Mouse (Mus musculus): ENCODE measurements around the gene Tmem182. TPM values are rescaled to one million over a fixed set of nuclear protein-coding genes. Genes with fewer than 3 reads are reported as not detected.

Gene Tmem182
- polyA plus RNA-seq (2014; fragmentation: Nextera tagmentation; extraction: Ambion mirVana) = 10.8 and 17.2 TPM in 2 replicates

GRCm38 (mm10) chr1:40805351-40805750 lies at the start of gene Tmem182:
TSS of gene Tmem182 (plus strand) at chr1:40805601.
- H3K27ac ChIP-seq (replicated peaks; ENCODE audit: low read depth, low read length) = no peak within 1 kb of the TSS
- H3K4me1 ChIP-seq (ENCODE audit: control insufficient read depth, insufficient read depth, low read length) = no peaks in the 10 kb centered on the region
- ATAC-seq (ENCODE audit: low read depth) (no peak), DNase-seq (ENCODE audit: low spot score) (peak; percentile 28)
- no peak within 1 kb of the TSS for H3K9ac ChIP-seq (ENCODE audit: low read depth, low read length)
- H3K27me3 ChIP-seq (replicated peaks; ENCODE audit: control insufficient read depth, insufficient read depth, low read length) = no peaks in the 10 kb centered on the region
- H3K4me2 ChIP-seq (ENCODE audit: low read depth, low read length) = no peak within 1 kb of the TSS
- WGBS = 66% methylated on average over 9 of the region's 9 CpGs
- H3K36me3 ChIP-seq (ENCODE audit: control insufficient read depth, insufficient read depth, low read length) = no peaks in the 10 kb centered on the region
- H3K4me3 ChIP-seq (ENCODE audit: low read depth, low read length) = no peak within 1 kb of the TSS
- H3K9me3 ChIP-seq (ENCODE audit: control insufficient read depth, low read length) = no peaks in the 10 kb centered on the region

GRCm38 (mm10) chr1:40759751-40760445 lies 45.5 kb upstream of the Tmem182 start:
- 79% methylated on average over 6 of the region's 6 CpGs for WGBS

DNA sequence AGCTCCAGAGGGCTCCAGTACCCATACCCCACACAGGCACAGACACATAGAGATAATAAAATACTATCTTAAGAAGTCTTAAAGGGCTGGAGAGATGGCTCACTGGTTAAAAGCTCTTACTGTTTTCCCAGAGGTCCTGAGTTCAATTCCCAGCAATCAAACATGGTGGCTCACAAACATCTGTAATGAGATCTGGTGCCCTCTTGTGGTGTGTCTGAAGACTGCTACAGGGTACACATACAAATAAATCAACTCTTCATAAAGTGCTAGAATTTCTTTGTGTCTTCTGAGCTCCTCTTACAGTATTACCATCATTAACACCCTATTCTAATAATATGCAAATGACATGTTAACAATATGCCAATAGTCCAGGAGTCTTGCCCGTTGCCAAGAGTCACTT lies 41.4 kb upstream of the Tmem182 start:
- Histone ChIP-seq H3K27ac (replicated peaks; ENCODE audit: low read depth, low read length) (no peak overlapping the region), H3K36me3 (ENCODE audit: control insufficient read depth, insufficient read depth, low read length) (no peaks in the 10 kb centered on the region), H3K4me1 (ENCODE audit: control insufficient read depth, insufficient read depth, low read length) (no peaks in the 10 kb centered on the region), H3K9ac (ENCODE audit: low read depth, low read length) (no peak overlapping the region), H3K27me3 (replicated peaks; ENCODE audit: control insufficient read depth, insufficient read depth, low read length) (no peaks in the 10 kb centered on the region), H3K4me2 (ENCODE audit: low read depth, low read length) (no peak overlapping the region), H3K9me3 (ENCODE audit: control insufficient read depth, low read length) (no peaks in the 10 kb centered on the region), H3K4me3 (ENCODE audit: low read depth, low read length) (no peak overlapping the region)
- WGBS = 90% methylated on average over 1 of the region's 1 CpGs
- ATAC-seq (ENCODE audit: low read depth) (no peak), DNase-seq (ENCODE audit: low spot score) (no peak)

More at GRCm38 (mm10) chr1:40759751-40760445, 45.5 kb upstream of the Tmem182 start:
- no peak overlapping the region for H3K4me2 ChIP-seq (ENCODE audit: low read depth, low read length)
- no peaks in the 10 kb centered on the region for H3K36me3 ChIP-seq (ENCODE audit: control insufficient read depth, insufficient read depth, low read length)
- no peak overlapping the region for H3K4me3 ChIP-seq (ENCODE audit: low read depth, low read length)
- no peaks in the 10 kb centered on the region for H3K4me1 ChIP-seq (ENCODE audit: control insufficient read depth, insufficient read depth, low read length)
- H3K27ac ChIP-seq (replicated peaks; ENCODE audit: low read depth, low read length) = no peak overlapping the region
- DNase-seq (ENCODE audit: low spot score) (no peak), ATAC-seq (ENCODE audit: low read depth) (no peak)
- H3K9ac ChIP-seq (ENCODE audit: low read depth, low read length) = no peak overlapping the region
- H3K27me3 ChIP-seq (replicated peaks; ENCODE audit: control insufficient read depth, insufficient read depth, low read length) = no peaks in the 10 kb centered on the region
- H3K9me3 ChIP-seq (ENCODE audit: control insufficient read depth, low read length) = no peaks in the 10 kb centered on the region

- ATAC-seq (ENCODE audit: low read depth) (no peak), DNase-seq (ENCODE audit: low spot score) (no peak)
- no peaks in the 10 kb centered on the region for H3K9me3 ChIP-seq (ENCODE audit: control insufficient read depth, low read length)
- 90% methylated on average over 15 of the region's 15 CpGs for WGBS
- no peak overlapping the region for H3K4me2 ChIP-seq (ENCODE audit: low read depth, low read length)
- H3K36me3 ChIP-seq (ENCODE audit: control insufficient read depth, insufficient read depth, low read length) = no peaks in the 10 kb centered on the region
- H3K27ac ChIP-seq (replicated peaks; ENCODE audit: low read depth, low read length) = no peak overlapping the region
- no peaks in the 10 kb centered on the region for H3K4me1 ChIP-seq (ENCODE audit: control insufficient read depth, insufficient read depth, low read length)
- H3K4me3 ChIP-seq (ENCODE audit: low read depth, low read length) = no peak overlapping the region
- H3K9ac ChIP-seq (ENCODE audit: low read depth, low read length) = no peak overlapping the region
- no peaks in the 10 kb centered on the region for H3K27me3 ChIP-seq (replicated peaks; ENCODE audit: control insufficient read depth, insufficient read depth, low read length)
Measured at GRCm38 (mm10) chr1:40764701-40765275, 40.6 kb upstream of the Tmem182 start.

DNA sequence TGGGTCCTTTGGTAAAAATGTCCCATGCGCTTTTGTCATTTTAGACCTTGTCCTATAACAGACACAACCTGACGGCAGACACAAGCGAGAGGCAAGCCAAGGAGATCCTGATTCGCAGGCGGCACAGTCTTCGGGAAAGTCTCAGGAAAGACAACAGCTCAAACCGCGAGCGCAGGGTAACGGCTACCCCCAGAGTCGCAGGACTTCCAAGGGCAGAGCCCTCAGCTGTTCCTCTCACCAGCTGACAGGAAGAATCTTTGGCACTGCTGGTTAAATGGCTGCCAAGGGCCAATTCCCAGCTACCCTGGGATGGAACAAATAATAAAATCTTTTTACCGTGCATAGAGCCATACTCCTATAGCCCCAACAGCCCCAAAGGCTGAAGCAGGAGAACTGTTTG lies 39.9 kb upstream of the Tmem182 start:
- DNase-seq (ENCODE audit: low spot score) (no peak), ATAC-seq (ENCODE audit: low read depth) (no peak)
- Histone ChIP-seq H3K4me1 (ENCODE audit: control insufficient read depth, insufficient read depth, low read length) (no peaks in the 10 kb centered on the region), H3K36me3 (ENCODE audit: control insufficient read depth, insufficient read depth, low read length) (no peaks in the 10 kb centered on the region), H3K4me2 (ENCODE audit: low read depth, low read length) (no peak overlapping the region), H3K9me3 (ENCODE audit: control insufficient read depth, low read length) (no peaks in the 10 kb centered on the region), H3K9ac (ENCODE audit: low read depth, low read length) (no peak overlapping the region), H3K27ac (replicated peaks; ENCODE audit: low read depth, low read length) (no peak overlapping the region), H3K27me3 (replicated peaks; ENCODE audit: control insufficient read depth, insufficient read depth, low read length) (no peaks in the 10 kb centered on the region), H3K4me3 (ENCODE audit: low read depth, low read length) (no peak overlapping the region)
- WGBS = 90% methylated on average over 12 of the region's 12 CpGs

- no peak for DNase-seq (ENCODE audit: low spot score)
- no peaks in the 10 kb centered on the region for H3K36me3 ChIP-seq (ENCODE audit: control insufficient read depth, insufficient read depth, low read length)
- H3K4me2 ChIP-seq (ENCODE audit: low read depth, low read length) = no peak overlapping the region
- H3K27me3 ChIP-seq (replicated peaks; ENCODE audit: control insufficient read depth, insufficient read depth, low read length) = no peaks in the 10 kb centered on the region
- H3K27ac ChIP-seq (replicated peaks; ENCODE audit: low read depth, low read length) = no peak overlapping the region
- H3K4me3 ChIP-seq (ENCODE audit: low read depth, low read length) = no peak overlapping the region
- H3K4me1 ChIP-seq (ENCODE audit: control insufficient read depth, insufficient read depth, low read length) = no peaks in the 10 kb centered on the region
- WGBS = 84% methylated on average over 18 of the region's 18 CpGs
- H3K9ac ChIP-seq (ENCODE audit: low read depth, low read length) = no peak overlapping the region
- H3K9me3 ChIP-seq (ENCODE audit: control insufficient read depth, low read length) = no peaks in the 10 kb centered on the region
- no peak for ATAC-seq (ENCODE audit: low read depth)
Measured at GRCm38 (mm10) chr1:40767588-40767987, 37.8 kb upstream of the Tmem182 start.

DNA sequence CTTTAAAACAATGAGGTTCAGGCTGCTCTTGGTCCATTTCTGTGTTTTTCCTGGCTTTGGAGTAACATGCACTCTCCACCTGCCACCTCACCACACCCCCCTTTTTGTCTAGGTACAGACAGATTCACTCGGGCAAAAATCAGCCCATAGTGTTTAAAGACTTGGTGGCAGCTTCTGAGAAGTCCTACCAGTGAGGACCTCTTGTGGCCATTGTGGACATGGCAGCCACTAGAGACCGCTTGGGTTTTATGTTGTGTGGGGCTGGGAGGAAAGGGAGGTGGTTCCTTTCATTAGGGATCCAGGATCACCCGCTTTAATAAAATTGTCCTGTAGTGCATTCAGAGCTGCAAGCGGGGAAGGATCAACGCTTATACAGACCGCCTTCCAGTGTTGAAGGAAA lies 36.8 kb upstream of the Tmem182 start:
- no peaks in the 10 kb centered on the region for H3K36me3 ChIP-seq (ENCODE audit: control insufficient read depth, insufficient read depth, low read length)
- peak; percentile 51 for DNase-seq (ENCODE audit: low spot score)

GRCm38 (mm10) chr1:40769331-40769894 lies 36.0 kb upstream of the Tmem182 start:
- no peak overlapping the region for H3K4me2 ChIP-seq (ENCODE audit: low read depth, low read length)
- no peak overlapping the region for H3K9ac ChIP-seq (ENCODE audit: low read depth, low read length)
- no peaks in the 10 kb centered on the region for H3K9me3 ChIP-seq (ENCODE audit: control insufficient read depth, low read length)
- no peak for DNase-seq (ENCODE audit: low spot score)
- no peaks in the 10 kb centered on the region for H3K4me1 ChIP-seq (ENCODE audit: control insufficient read depth, insufficient read depth, low read length)
- H3K36me3 ChIP-seq (ENCODE audit: control insufficient read depth, insufficient read depth, low read length) = 0 out of 2 replicates have a peak, but pooled peaks cover 6% of the 10 kb centered on the region
- 56% methylated on average over 4 of the region's 4 CpGs for WGBS
- no peak overlapping the region for H3K27ac ChIP-seq (replicated peaks; ENCODE audit: low read depth, low read length)
- H3K27me3 ChIP-seq (replicated peaks; ENCODE audit: control insufficient read depth, insufficient read depth, low read length) = no peaks in the 10 kb centered on the region
- ATAC-seq (ENCODE audit: low read depth) = 0 out of 2 replicates have a peak, but pooled peaks have one; percentile 18
- H3K4me3 ChIP-seq (ENCODE audit: low read depth, low read length) = no peak overlapping the region

More for the DNA sequence above, 36.8 kb upstream of the Tmem182 start:
- Histone ChIP-seq H3K27me3 (replicated peaks; ENCODE audit: control insufficient read depth, insufficient read depth, low read length) (no peaks in the 10 kb centered on the region), H3K4me3 (ENCODE audit: low read depth, low read length) (no peak overlapping the region), H3K27ac (replicated peaks; ENCODE audit: low read depth, low read length) (no peak overlapping the region), H3K4me2 (ENCODE audit: low read depth, low read length) (no peak overlapping the region), H3K4me1 (ENCODE audit: control insufficient read depth, insufficient read depth, low read length) (no peaks in the 10 kb centered on the region), H3K9ac (ENCODE audit: low read depth, low read length) (no peak overlapping the region), H3K9me3 (ENCODE audit: control insufficient read depth, low read length) (no peaks in the 10 kb centered on the region)
- ATAC-seq (ENCODE audit: low read depth) = no peak
- 22% methylated on average over 6 of the region's 6 CpGs for WGBS
